Mouse (Mus musculus) spleen, adult 12 weeks (tissue): ENCODE results near the gene Ctbp1.
A peak's percentile ranks its signal among the peaks of the same experiment; 100 is the strongest.

Experiments
- DNase-seq: peaks from one replicate; pipeline ENCODE4 v3.0.0; 2022; ENCODE audit warnings: low spot score

Ctbp1 gene

GRCm38 (mm10) chr5:33274953-33275454 is at the start of gene Ctbp1:
Gene Ctbp1 (minus strand): TSS chr5:33274994.
- DNase-seq: peak; percentile 87

- DNase-seq: no peak
Measured at GRCm38 (mm10) chr5:33324491-33324890, 49.7 kb upstream of the Ctbp1 start.

DNA sequence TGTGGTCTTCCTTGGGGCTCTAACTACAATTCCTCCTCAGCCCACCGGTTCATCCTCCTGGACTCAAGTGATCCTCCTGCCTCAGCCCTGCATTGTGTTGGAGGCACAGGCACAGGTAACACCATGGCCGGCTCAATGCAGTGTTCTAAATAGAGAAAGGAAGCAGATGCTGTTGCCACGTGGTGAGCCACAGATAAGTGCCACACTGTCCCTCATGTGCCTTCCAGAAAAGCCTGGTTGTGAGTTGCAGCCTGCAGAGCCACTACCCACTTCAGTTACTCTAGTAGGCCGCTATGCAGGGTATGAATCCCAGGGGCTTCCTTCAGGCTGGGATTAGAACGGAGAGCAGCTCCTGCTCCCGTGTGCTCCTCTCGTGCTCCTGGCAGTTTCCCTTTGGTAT is 37.4 kb upstream of the Ctbp1 start:
- no peak for DNase-seq

DNA sequence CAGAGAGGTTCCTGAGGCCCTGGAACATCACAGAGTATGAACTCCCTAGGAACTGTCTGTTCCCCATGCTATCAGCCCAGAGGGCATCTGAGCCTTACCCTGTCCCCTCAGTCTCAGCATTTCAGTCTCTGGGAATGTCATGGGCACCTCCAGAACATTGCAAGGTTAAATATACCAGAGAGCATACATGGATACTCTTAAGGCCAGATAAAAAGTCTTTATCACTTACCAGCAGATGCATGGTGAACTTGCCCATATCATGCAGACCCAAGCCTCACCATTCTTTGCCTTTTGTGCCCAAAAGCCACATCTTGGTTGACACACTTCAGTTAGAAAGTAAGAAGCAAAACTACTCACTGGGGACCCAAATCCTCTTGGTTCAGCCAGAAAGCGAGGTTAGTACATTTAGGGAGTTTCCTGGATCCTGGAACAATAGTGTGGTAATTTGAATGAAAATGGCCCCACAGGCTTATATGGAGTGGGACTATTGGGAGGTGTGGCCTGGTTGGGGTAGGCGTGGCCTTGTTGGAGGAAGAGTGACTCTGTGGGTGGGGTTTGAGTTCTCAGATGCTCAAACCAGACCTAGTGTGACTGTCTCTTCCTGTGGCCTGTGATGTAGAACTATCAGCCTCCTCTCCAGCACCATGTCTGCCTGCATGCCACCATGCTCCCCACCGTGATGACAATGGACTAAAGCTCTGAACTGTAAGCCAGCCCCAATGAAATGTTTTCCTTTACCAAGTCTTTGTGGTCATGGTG is 36.1 kb upstream of the Ctbp1 start:
- no peak for DNase-seq

- DNase-seq: no peak
Measured at GRCm38 (mm10) chr5:33301801-33302200, 27.0 kb upstream of the Ctbp1 start.

DNA sequence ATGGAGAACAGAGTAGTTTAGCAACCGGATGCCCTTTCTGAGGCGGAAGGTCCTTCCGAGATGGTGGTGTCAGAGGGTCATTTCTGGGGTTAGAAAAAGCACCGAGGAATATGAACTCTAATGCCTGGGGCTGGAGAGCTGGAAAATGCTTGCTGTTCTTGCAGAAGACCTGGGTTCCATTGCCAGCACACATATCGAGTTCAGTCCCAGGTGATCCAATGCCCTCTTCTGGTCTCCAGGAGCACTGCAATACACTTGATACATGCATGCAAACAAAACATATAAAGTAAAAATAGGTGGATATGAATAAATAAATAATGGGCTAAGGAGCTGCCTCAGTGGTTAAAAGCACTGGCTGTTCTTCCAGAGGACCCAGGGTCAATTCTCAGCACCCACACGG is 22.4 kb upstream of the Ctbp1 start:
- no peak for DNase-seq

- no peak for DNase-seq
Measured at GRCm38 (mm10) chr5:33293796-33294430, 19.1 kb upstream of the Ctbp1 start.

GRCm38 (mm10) chr5:33283951-33284350 is 9.2 kb upstream of the Ctbp1 start:
- DNase-seq: no peak

DNA sequence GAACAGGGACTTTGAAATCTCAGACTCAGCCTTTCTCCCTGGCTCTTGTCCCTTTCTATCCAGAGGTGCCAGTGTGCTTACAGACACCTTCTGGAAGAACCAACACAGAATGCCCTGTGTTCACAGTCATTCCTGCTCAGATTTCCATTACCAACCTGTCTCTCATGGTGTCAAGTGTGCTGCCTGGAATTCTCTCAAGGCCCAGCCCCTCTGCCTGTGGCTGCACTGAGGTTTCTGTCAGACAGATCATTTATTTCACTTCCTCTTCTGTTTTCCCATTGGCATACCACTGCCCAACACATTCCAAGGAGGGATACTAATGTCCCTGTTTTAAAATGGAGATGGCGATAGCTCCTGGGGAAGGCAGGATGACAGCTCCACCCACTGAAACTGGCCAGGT is 6.6 kb upstream of the Ctbp1 start:
- no peak for DNase-seq

DNA sequence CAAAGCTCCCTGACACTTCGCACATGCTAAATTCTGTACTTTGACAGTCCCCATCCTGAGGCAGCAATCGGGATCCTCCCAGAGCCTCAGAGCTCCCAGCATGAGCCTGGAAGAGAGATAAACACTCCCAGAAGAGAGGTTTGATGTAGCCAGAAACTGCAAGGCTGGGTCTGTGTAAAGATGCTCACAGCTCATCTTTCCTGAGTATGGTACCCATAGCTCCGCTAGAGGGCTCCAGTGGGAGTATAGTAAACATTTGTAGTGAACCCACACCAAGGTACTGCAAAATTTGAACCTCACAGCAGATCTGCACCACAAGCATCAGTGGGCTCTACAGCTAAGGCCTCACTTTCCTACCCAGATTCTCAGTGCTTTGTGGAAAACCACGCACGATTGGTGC is 4.2 kb upstream of the Ctbp1 start:
- no peak for DNase-seq

- DNase-seq: no peak
Measured at GRCm38 (mm10) chr5:33277286-33277685, 2.5 kb upstream of the Ctbp1 start.

GRCm38 (mm10) chr5:33275754-33276153 is 960 bp upstream of the Ctbp1 start:
- DNase-seq: no peak

DNA sequence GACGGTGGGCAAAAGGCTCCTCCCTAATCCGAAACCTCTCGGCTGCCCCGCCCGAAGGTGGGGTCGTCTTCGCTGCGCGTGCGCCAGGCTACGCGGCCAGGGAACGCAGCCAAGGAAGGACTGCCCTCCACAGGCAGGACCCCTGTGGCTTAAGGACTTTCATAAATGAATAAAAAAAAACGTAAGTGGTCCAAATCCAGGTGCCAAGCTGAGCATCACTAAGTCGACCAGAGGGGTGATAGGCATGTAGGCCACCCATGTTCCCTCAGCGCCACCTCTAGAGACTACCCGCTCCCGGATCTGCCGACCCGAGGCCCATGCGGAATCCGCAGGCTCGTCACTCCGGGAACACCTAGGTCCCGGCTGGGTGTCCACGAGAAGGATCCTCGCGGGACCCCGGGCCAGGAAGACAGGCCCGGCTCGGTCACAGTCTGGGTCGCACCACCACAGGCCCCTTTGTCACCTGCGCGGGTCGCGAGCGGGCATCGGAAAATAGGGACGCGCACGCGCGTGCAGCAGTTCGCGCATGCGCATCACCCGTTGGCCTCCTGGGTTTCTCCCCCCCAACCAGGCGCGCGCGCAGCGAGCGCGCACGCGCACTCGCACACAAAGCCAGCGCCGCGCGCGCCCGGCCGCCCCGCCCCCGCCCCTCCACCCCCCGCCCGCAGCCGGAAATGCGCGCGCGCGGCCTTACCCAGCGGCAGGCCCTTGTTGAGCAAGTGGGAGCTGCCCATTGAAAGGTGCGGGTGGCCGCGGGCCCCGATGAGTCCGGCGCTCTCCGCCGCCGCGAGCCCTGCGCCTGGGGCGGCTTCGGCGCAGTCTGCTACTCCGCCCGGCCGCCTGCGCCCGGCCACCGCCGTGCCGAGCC is 475 bp downstream of the Ctbp1 start:
- DNase-seq: peak; percentile 90

DNA sequence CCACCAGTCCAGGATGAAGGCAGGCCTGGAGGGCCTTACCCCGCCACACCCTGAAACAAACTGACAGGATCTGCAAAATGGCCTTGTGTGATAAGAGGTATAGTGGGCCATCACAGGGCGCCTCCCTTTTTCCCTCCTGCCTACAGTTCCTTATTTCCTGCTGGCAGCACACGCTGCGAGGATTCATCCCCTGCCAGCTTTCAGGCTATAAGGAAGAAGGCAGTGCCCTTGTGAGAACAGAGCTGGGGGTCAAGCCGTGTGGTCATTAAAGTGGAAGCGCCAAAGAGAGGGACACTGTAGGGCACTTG is 1.1 kb downstream of the Ctbp1 start:
- no peak for DNase-seq

DNA sequence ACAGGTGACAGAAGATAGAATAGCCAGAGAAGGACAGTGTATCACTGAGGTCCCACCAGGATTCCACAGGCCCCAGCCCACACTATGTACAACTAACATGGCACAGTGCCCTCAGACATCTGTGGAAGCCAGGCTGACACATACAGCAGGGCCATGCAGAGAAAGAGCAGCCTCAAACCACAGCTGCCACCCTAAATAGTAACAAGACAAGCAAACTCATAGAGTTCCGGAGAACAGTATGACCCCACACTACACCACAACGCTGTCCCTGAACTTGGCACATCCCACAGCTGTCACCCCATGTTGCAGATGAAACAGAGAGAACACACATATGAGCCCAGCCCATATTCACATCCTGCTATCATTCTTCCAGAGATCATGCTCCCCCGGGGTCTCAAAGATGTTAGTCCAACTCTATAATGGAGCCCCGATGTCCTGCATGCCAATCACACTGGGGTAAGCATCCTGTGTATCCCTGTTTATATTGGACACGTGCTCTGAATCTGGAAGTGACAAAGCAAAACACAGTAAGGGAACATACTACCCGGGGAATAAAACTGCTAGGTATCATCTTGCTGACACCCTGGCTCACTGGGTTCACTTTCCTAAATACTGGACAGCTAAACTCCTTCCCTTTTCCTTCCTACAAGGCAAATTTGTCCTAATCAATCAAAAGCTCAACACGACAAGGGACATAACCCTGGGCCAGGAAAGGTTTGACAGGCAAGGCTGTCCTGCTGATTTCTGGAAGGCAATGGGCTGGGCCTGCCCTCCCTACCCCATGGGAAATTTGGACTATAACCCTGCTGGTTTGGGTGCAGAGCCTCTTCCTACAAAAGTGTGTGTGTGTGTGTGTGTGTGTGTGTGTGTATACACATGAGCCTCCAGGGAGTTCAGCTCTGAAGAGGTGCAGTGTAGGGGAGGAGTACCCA is 1.7 kb downstream of the Ctbp1 start:
- DNase-seq: no peak

DNA sequence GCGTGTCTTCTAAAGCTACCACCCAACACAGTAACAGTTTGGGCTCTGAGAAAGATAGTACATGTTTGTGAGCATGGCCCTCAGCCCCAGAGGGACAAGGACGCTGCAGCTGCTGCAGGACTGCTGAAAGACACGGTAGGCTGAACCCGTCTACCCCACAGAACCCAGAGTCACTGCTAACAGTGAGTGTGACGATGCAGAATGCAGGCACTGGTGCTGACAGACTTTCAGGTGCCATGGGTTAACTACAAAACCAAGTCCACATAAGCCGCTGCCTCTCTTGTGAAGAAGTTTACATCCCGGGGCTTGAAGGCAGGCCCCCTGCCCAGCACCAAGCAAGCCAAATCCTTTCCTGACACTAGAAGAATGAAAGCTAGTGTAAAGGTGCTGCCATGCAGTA is 2.6 kb downstream of the Ctbp1 start:
- no peak for DNase-seq

DNA sequence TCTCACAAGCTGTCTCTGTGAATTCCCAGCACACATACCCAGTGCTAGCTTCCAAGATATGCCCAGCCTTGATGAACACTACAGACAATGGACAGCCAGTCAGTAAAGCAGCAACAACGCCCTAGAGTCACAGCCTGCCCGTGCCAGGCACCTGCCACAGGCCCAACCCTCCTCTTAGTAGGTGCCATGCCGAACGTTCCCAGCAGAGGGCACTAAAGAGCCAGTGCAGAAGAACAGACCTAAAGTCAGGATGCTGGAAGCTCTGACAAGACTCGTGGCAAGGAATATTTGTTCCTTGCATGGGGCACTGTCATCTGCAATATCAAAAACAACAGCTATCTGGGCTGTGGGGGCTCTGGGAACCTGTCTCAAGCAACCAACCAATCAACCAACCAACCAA is 4.2 kb downstream of the Ctbp1 start:
- peak; percentile 84 for DNase-seq

DNA sequence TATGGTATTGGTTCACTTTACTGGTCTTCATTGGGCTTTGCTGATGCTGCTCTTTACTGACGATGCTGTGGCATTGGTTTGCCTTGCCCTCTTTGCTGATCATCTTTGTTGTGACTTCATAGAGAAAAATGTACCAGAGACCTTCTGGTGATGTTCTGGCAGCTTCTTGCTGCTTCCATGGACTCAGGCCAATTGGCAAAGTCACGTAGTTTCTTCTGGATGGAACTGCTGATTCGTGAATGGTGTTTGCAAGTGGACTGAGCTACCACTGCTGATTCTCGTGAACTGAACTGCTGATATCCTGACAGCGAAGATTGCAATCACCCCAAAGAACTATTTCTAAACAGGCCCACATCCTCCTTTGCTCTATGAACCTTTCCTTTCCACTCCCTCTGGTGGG is 20.4 kb downstream of the Ctbp1 start:
- no peak for DNase-seq

- DNase-seq: no peak
Measured at GRCm38 (mm10) chr5:33248186-33248585, 26.6 kb downstream of the Ctbp1 start.

DNA sequence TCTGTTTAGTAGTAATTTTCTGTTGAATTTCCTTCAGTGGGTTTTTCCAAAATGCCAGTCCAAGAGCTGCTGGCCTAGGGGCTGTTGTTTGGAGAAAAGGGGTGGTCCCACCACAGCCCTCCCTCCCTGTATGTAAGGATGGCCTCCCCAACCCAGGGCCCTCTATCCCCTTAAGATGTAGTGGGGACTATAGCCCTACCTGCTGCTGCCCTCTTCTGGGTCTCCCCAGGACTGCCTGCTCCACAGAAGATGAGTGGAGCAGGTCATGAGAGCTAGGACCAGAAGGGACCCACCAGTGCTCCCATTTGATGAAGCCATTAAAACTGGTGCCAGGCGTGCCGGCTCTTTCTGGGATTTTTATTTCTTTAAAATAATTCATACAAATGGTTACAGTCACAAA is 27.4 kb downstream of the Ctbp1 start:
- no peak for DNase-seq

- no peak for DNase-seq
Measured at GRCm38 (mm10) chr5:33245701-33246100, 29.1 kb downstream of the Ctbp1 start.
